Mouse (Mus musculus) lung, postnatal 0 days (tissue): ENCODE measurements around the gene Fut11. TPM values are rescaled to one million over a fixed set of nuclear protein-coding genes. Genes with fewer than 3 reads are reported as not detected.
"Not testable (repeated sequence)": the region's sequence is repeated elsewhere in the genome, so short reads cannot be mapped to it uniquely, and the experiment has no call there.

Experiments used
- ATAC-seq: fragments of 200-750 bp; cut with Nextera tagmentation; 2 replicates; pipeline ENCODE4 v1.8.0; 2017; ENCODE audit warnings: moderate library complexity
- DNase-seq: peaks from one replicate; pipeline ENCODE4 v3.0.0-alpha.2; 2016; ENCODE audit warnings: low spot score
- H3K27ac ChIP-seq: fragments of 300-500 bp; sonication (generic); 2 replicates; pipeline ENCODE4 v1.5.1; 2014; ENCODE audit warnings: antibody characterized with exemption, mild to moderate bottlenecking, low read length, mixed read lengths
- H3K27me3 ChIP-seq: fragments of 300-500 bp; sonication (generic); replicated peaks from 2 replicates; pipeline ENCODE4 v1.6.1; 2014; ENCODE audit warnings: low read length, mixed read lengths; ENCODE audit not compliant: insufficient read depth
- H3K36me3 ChIP-seq: fragments of 300-500 bp; sonication (generic); 2 replicates; pipeline ENCODE4 v1.6.1; 2014; ENCODE audit warnings: low read length, mixed read lengths; ENCODE audit not compliant: insufficient read depth
- H3K4me1 ChIP-seq: fragments of 300-500 bp; sonication (generic); 2 replicates; pipeline ENCODE4 v1.6.1; 2014; ENCODE audit warnings: antibody characterized with exemption, low read depth, low read length, mixed read lengths; ENCODE audit not compliant: insufficient read depth
- H3K4me2 ChIP-seq: fragments of 300-500 bp; sonication (generic); replicated peaks from 2 replicates; pipeline ENCODE4 v1.6.1; 2014; ENCODE audit warnings: low read depth, mild to moderate bottlenecking, low read length, moderate library complexity, mixed read lengths
- H3K4me3 ChIP-seq: fragments of 300-500 bp; sonication (generic); 2 replicates; pipeline ENCODE4 v1.5.1; 2014; ENCODE audit warnings: low read depth, low read length
- H3K9ac ChIP-seq: fragments of 300-500 bp; sonication (generic); replicated peaks from 2 replicates; pipeline ENCODE4 v1.6.1; 2014; ENCODE audit warnings: low read depth, mild to moderate bottlenecking
- H3K9me3 ChIP-seq: fragments of 300-500 bp; sonication (generic); 2 replicates; pipeline ENCODE4 v1.6.1; 2016; ENCODE audit warnings: low read length, mixed read lengths
- CTCF ChIP-seq: IDR thresholded peaks from 2 replicates; pipeline ENCODE4 v1.5.1; 2016; ENCODE audit warnings: antibody characterized with exemption, mild to moderate bottlenecking
- EP300 ChIP-seq: IDR thresholded peaks from 2 replicates; pipeline ENCODE4 v1.6.1; 2016; ENCODE audit warnings: antibody characterized with exemption, mild to moderate bottlenecking, control low read depth
- WGBS: fragments of 180-500 bp; shearing (Covaris S2); extraction: QIAGEN DNeasy Blood & Tissue Kit; methylation state at CpG from one replicate; pipeline ENCODE4 v1.1.7; 2014; 5-methylcytosine and 5-hydroxymethylcytosine counted together
- polyA plus RNA-seq: library from polyadenylated mRNA; unstranded; fragments of >200 nt; fragmentation: Nextera tagmentation; extraction: Ambion mirVana; gene quantifications from 2 replicates; pipeline ENCODE4 v1.2.1, GENCODE M21; 2015

Gene Fut11
- polyA plus RNA-seq, 1 experiment from 2014 or later, result 24.2 TPM

- Histone ChIP-seq H3K36me3 (peaks cover 3% of the 10 kb centered on the region; the same call in 1 of the 2 replicates), H3K4me2 (peak overlapping the region; percentile 81), H3K4me3 (no peak overlapping the region), H3K27me3 (no peaks in the 10 kb centered on the region), H3K4me1 (peaks cover 23% of the 10 kb centered on the region), H3K9ac (no peak overlapping the region), H3K27ac (no peak overlapping the region), H3K9me3 (no peaks in the 10 kb centered on the region)
- 0% methylated on average over 1 of the region's 1 CpGs for WGBS
- ATAC-seq, result peak; percentile 24
- peak; percentile 86 for DNase-seq
- TF ChIP-seq CTCF (peak; percentile 75), EP300 (no peak)
These were observed 2.2 kb downstream of the Fut11 start for GRCm38 (mm10) chr14:20696986-20697385.

- H3K4me1 ChIP-seq, result peaks cover 23% of the 10 kb centered on the region
- no peak overlapping the region for H3K4me2 ChIP-seq
- WGBS, result 90% methylated on average over 2 of the region's 2 CpGs
- no peak overlapping the region for H3K4me3 ChIP-seq
- no peaks in the 10 kb centered on the region for H3K36me3 ChIP-seq
- ATAC-seq (no peak), DNase-seq (no peak)
- H3K9me3 ChIP-seq, result no peaks in the 10 kb centered on the region
- TF ChIP-seq EP300 (no peak), CTCF (no peak)
- H3K9ac ChIP-seq, result no peak overlapping the region
- no peak overlapping the region for H3K27ac ChIP-seq
- no peaks in the 10 kb centered on the region for H3K27me3 ChIP-seq
These were observed 3.7 kb downstream of the Fut11 start for GRCm38 (mm10) chr14:20698515-20698914.

- ATAC-seq (no peak), DNase-seq (no peak)
- TF ChIP-seq EP300 (no peak), CTCF (no peak)
- no peak overlapping the region for H3K4me3 ChIP-seq
- peaks cover 20% of the 10 kb centered on the region; the same call in 1 of the 2 replicates for H3K4me1 ChIP-seq
- H3K36me3 ChIP-seq, result no peaks in the 10 kb centered on the region
- H3K27ac ChIP-seq, result no peak overlapping the region
- 82% methylated on average over 3 of the region's 3 CpGs for WGBS
- H3K27me3 ChIP-seq, result no peaks in the 10 kb centered on the region
- H3K4me2 ChIP-seq, result no peak overlapping the region
- H3K9ac ChIP-seq, result no peak overlapping the region
- H3K9me3 ChIP-seq, result no peaks in the 10 kb centered on the region
These were observed 5.6 kb downstream of the Fut11 start for GRCm38 (mm10) chr14:20700362-20700761.

- TF ChIP-seq EP300 (no peak), CTCF (no peak)
- no peak overlapping the region for H3K9ac ChIP-seq
- no peaks in the 10 kb centered on the region for H3K36me3 ChIP-seq
- H3K4me3 ChIP-seq, result 0 out of 2 replicates have a peak overlapping the region, but pooled peaks have one; percentile 51
- H3K27me3 ChIP-seq, result no peaks in the 10 kb centered on the region
- ATAC-seq, result no peak
- H3K4me1 ChIP-seq, result peaks cover 11% of the 10 kb centered on the region; the same call in 1 of the 2 replicates
- H3K27ac ChIP-seq, result peak overlapping the region; percentile 68
- peak overlapping the region; percentile 57; the same call in 1 of the 2 replicates for H3K4me2 ChIP-seq
- H3K9me3 ChIP-seq, result no peaks in the 10 kb centered on the region
- no peak for DNase-seq
- WGBS, result 70% methylated on average over 8 of the region's 8 CpGs
These were observed 6.8 kb downstream of the Fut11 start for GRCm38 (mm10) chr14:20701554-20701953.

GRCm38 (mm10) chr14:20702096-20702740 is 7.5 kb downstream of the Fut11 start:
- no peaks in the 10 kb centered on the region for H3K36me3 ChIP-seq
- peak overlapping the region; percentile 57 for H3K4me2 ChIP-seq
- H3K27ac ChIP-seq, result peak overlapping the region; percentile 68
- peaks cover 7% of the 10 kb centered on the region; the same call in 1 of the 2 replicates for H3K4me1 ChIP-seq
- H3K4me3 ChIP-seq, result peak overlapping the region; percentile 51
- ATAC-seq, result peak; percentile 9
- WGBS, result 5% methylated on average over 15 of the region's 15 CpGs
- no peaks in the 10 kb centered on the region for H3K9me3 ChIP-seq
- peak overlapping the region; percentile 76 for H3K9ac ChIP-seq
- TF ChIP-seq EP300, result peak; percentile 31; the same call in 1 of the 2 replicates
- no peak for TF ChIP-seq CTCF
- no peaks in the 10 kb centered on the region for H3K27me3 ChIP-seq
- peak; percentile 70 for DNase-seq

GRCm38 (mm10) chr14:20702741-20703381 is 8.1 kb downstream of the Fut11 start, which contains the start of gene Chchd1:
Chchd1 (plus strand) TSS chr14:20703006.
- H3K4me3 ChIP-seq, result peak within 1 kb of the TSS; percentile 51
- 0 out of 2 replicates have a peak, but pooled peaks cover 7% of the 10 kb centered on the region for H3K4me1 ChIP-seq
- peak; percentile 73 for ATAC-seq
- TF ChIP-seq CTCF (no peak), EP300 (no peak)
- under 1% methylated on average over 61 of the region's 61 CpGs for WGBS
- H3K4me2 ChIP-seq, result peak within 1 kb of the TSS; percentile 57
- H3K9me3 ChIP-seq, result no peaks in the 10 kb centered on the region
- no peaks in the 10 kb centered on the region for H3K36me3 ChIP-seq
- no peaks in the 10 kb centered on the region for H3K27me3 ChIP-seq
- DNase-seq, result peak; percentile 89
- peak within 1 kb of the TSS; percentile 76 for H3K9ac ChIP-seq
- H3K27ac ChIP-seq, result peak within 1 kb of the TSS; percentile 68

GRCm38 (mm10) chr14:20703461-20703860 is 8.7 kb downstream of the Fut11 start:
- H3K36me3 ChIP-seq, H3K9me3 ChIP-seq, H3K27me3 ChIP-seq, H3K27ac ChIP-seq, DNase-seq, H3K4me1 ChIP-seq, ATAC-seq: not testable (repeated sequence)
- Histone ChIP-seq H3K9ac (peak overlapping the region; percentile 76; the same call in 1 of the 2 replicates), H3K4me3 (peak overlapping the region; percentile 51), H3K4me2 (peak overlapping the region; percentile 57)
- WGBS, result 9% methylated on average over 8 of the region's 8 CpGs
